Mouse (Mus musculus) small intestine, adult 2 months (tissue): ENCODE data around the gene Nmnat2. TPM values are rescaled to one million over a fixed set of nuclear protein-coding genes. Genes with fewer than 3 reads are reported as not detected.

Experiments used
- H3K27ac ChIP-seq: fragments of 200-500 bp; 2 replicates; pipeline ENCODE4 v1.5.1; 2012; ENCODE audit warnings: low read depth, low read length, control low read depth, inconsistent platforms; ENCODE audit not compliant: insufficient read depth
- H3K27me3 ChIP-seq: fragments of 200-500 bp; 2 replicates; pipeline ENCODE4 v1.6.1; 2012; ENCODE audit warnings: mild to moderate bottlenecking, moderate library complexity, low read length, inconsistent platforms; ENCODE audit not compliant: control insufficient read depth, insufficient read depth
- H3K36me3 ChIP-seq: fragments of 200-500 bp; 2 replicates; pipeline ENCODE4 v1.6.1; 2012; ENCODE audit warnings: mild to moderate bottlenecking, low read length, control low read depth, inconsistent platforms; ENCODE audit not compliant: control insufficient read depth, insufficient read depth
- H3K4me1 ChIP-seq: fragments of 200-500 bp; 2 replicates; pipeline ENCODE4 v1.6.1; 2012; ENCODE audit warnings: low read length, inconsistent platforms, mixed read lengths; ENCODE audit not compliant: control insufficient read depth, insufficient read depth, insufficient read length
- H3K4me3 ChIP-seq: fragments of 200-500 bp; 2 replicates; pipeline ENCODE4 v1.5.1; 2012; ENCODE audit warnings: low read depth, mild to moderate bottlenecking, control low read depth, inconsistent platforms, low read length, moderate library complexity
- CTCF ChIP-seq: fragments of 200-500 bp; IDR thresholded peaks from 2 replicates; pipeline ENCODE4 v1.5.1; 2012; ENCODE audit warnings: low read depth, mild to moderate bottlenecking, control low read depth, inconsistent platforms, low read length, moderate library complexity, mixed read lengths; ENCODE audit not compliant: insufficient replicate concordance, insufficient read length; ENCODE audit errors: extremely low read depth
- POLR2A ChIP-seq: fragments of 200-500 bp; IDR thresholded peaks from 2 replicates; pipeline ENCODE4 v1.6.1; 2012; ENCODE audit warnings: low read depth, mild to moderate bottlenecking, control low read depth, inconsistent platforms, low read length, moderate library complexity
- WGBS: fragments of 180-500 bp; shearing (Covaris S2); methylation state at CpG from one replicate; pipeline ENCODE4 v1.1.7; 2018; 5-methylcytosine and 5-hydroxymethylcytosine counted together
- polyA plus RNA-seq: library from polyadenylated mRNA; depleted of rRNA; stranded (reverse); fragments of >200 nt; gene quantifications from 2 replicates; pipeline ENCODE4 v1.2.3, GENCODE M21; 2012

Nmnat2 gene
- polyA plus RNA-seq, 1 experiment: 0.35 TPM

- H3K27me3 ChIP-seq: no peaks in the 10 kb centered on the region
- no peak overlapping the region for H3K27ac ChIP-seq
- WGBS: 57% methylated on average over 2 of the region's 2 CpGs
- H3K36me3 ChIP-seq: no peaks in the 10 kb centered on the region
- TF ChIP-seq POLR2A (no peak), CTCF (no peak)
- peaks cover 7% of the 10 kb centered on the region; the same call in 1 of the 2 replicates for H3K4me1 ChIP-seq
- no peak overlapping the region for H3K4me3 ChIP-seq
Observed at GRCm38 (mm10) chr1:153042318-153042717, 87.5 kb downstream of the Nmnat2 start.

- 68% methylated on average over 6 of the region's 6 CpGs for WGBS
- TF ChIP-seq CTCF (no peak), POLR2A (no peak)
- H3K27me3 ChIP-seq: no peaks in the 10 kb centered on the region
Observed at GRCm38 (mm10) chr1:153043332-153043731, 88.5 kb downstream of the Nmnat2 start.

GRCm38 (mm10) chr1:153045368-153045767 is 90.6 kb downstream of the Nmnat2 start:
- no peak for TF ChIP-seq POLR2A
- no peak for TF ChIP-seq CTCF

More at GRCm38 (mm10) chr1:153043332-153043731, 88.5 kb downstream of the Nmnat2 start:
- Histone ChIP-seq H3K27ac (no peak overlapping the region), H3K4me3 (no peak overlapping the region), H3K36me3 (no peaks in the 10 kb centered on the region), H3K4me1 (peaks cover 7% of the 10 kb centered on the region; the same call in 1 of the 2 replicates)

GRCm38 (mm10) chr1:153048147-153048878 is 93.5 kb downstream of the Nmnat2 start:
- Histone ChIP-seq H3K27ac (no peak overlapping the region; the same call in 1 of the 2 replicates), H3K4me1 (no peaks in the 10 kb centered on the region), H3K4me3 (no peak overlapping the region), H3K27me3 (no peaks in the 10 kb centered on the region), H3K36me3 (no peaks in the 10 kb centered on the region)
- 53% methylated on average over 14 of the region's 14 CpGs for WGBS
- TF ChIP-seq CTCF (peak; percentile 27; the same call in 1 of the 2 replicates), POLR2A (no peak)

More at GRCm38 (mm10) chr1:153045368-153045767, 90.6 kb downstream of the Nmnat2 start:
- Histone ChIP-seq H3K4me3 (no peak overlapping the region), H3K27ac (no peak overlapping the region), H3K27me3 (no peaks in the 10 kb centered on the region), H3K36me3 (no peaks in the 10 kb centered on the region), H3K4me1 (0 out of 2 replicates have a peak, but pooled peaks cover 2% of the 10 kb centered on the region)
- WGBS: 74% methylated on average over 11 of the region's 11 CpGs

- H3K36me3 ChIP-seq: no peaks in the 10 kb centered on the region
- no peak overlapping the region for H3K4me3 ChIP-seq
- 0 out of 2 replicates have a peak, but pooled peaks cover 1% of the 10 kb centered on the region for H3K4me1 ChIP-seq
- no peak overlapping the region for H3K27ac ChIP-seq
- TF ChIP-seq CTCF: no peak
- TF ChIP-seq POLR2A: no peak
- H3K27me3 ChIP-seq: no peaks in the 10 kb centered on the region
- 40% methylated on average over 2 of the region's 2 CpGs for WGBS
Observed at GRCm38 (mm10) chr1:153049451-153049850, 94.7 kb downstream of the Nmnat2 start.

- Histone ChIP-seq H3K27me3 (no peaks in the 10 kb centered on the region), H3K36me3 (no peaks in the 10 kb centered on the region), H3K4me1 (0 out of 2 replicates have a peak, but pooled peaks cover 2% of the 10 kb centered on the region), H3K4me3 (no peak overlapping the region), H3K27ac (no peak overlapping the region)
- WGBS: 78% methylated on average over 5 of the region's 5 CpGs
- TF ChIP-seq CTCF: no peak
- TF ChIP-seq POLR2A: no peak
Observed at GRCm38 (mm10) chr1:153051474-153051873, 96.7 kb downstream of the Nmnat2 start.

- Histone ChIP-seq H3K27ac (no peak overlapping the region), H3K4me3 (no peak overlapping the region), H3K36me3 (no peaks in the 10 kb centered on the region), H3K27me3 (no peaks in the 10 kb centered on the region), H3K4me1 (0 out of 2 replicates have a peak, but pooled peaks cover 2% of the 10 kb centered on the region)
- TF ChIP-seq CTCF (no peak), POLR2A (no peak)
- WGBS: 79% methylated on average over 7 of the region's 7 CpGs
Observed at GRCm38 (mm10) chr1:153053619-153054018, 98.8 kb downstream of the Nmnat2 start.
